Mouse (Mus musculus): ENCODE measurements around the gene Trim63.

Trim63 gene

DNA sequence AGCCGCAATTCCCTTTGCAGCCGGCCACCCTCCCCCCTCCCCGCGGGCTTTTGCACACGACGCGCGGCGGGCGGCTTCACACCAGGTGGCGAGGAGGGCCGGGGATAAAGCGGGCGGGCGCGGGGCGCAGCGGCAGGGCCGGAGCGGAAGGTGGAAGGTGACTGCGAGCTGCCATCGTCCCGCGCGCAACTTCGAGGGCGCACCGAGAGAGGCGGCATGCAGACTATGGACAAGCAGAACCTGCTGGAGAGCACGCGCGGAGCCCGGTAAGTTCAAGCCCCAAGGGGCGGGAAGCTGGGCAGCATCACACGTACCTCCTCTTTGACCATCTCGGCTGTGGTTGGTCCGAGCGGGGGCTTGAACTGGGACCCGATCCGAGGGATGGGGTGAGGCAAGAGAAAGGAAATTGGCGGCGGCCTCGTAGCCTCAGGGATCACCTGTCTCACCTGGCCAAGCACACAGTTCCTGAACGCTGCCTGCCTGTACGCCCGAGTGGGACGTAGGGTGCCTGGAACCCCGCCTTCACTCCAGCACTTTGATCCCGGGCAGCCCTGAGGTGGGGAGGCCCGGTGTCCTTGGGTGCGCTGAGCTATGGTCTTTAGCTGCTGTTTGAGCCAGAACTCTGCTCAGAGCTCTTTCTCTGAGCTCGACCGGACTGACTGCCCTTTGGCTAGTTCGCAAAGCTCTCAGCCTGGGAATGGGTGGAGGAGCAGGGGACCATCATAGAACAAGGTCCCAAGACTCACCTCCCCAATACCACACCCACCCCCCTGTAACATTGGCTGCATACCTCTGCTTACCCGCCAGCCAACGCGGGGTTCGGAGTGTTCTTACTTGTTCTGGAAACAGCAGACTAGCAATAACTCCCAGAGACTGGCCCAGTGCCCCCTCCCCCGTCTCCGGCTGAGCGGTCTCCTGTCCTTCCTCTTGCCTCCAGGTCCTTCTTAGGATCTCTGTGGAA is 28.4 kb downstream of the Trim63 start, which contains the start of gene Slc30a2:
Gene Slc30a2 (plus strand): TSS at position 111 of the 961 bp plus-strand sequence.
- DNase-seq: no peak

DNA sequence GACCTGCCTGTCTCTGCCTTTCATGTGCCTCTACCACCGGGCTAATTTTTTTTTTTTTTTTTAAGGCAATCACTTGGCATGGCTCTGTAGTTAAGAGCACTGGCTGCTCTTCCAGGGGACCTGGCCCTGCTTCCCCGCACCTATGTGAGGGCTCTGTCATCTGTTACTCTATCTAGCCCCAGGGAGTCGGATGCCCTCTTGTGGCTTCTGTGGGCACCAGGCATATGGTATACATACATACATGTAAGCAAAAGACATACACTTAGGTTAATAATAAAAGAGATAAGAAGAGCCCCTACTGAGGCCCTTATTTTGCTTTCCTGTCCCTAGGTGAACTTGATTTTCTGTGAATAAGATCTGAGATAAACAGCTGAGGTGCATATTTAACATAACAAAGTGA is 29.7 kb downstream of the Trim63 start:
- DNase-seq: no peak

DNA sequence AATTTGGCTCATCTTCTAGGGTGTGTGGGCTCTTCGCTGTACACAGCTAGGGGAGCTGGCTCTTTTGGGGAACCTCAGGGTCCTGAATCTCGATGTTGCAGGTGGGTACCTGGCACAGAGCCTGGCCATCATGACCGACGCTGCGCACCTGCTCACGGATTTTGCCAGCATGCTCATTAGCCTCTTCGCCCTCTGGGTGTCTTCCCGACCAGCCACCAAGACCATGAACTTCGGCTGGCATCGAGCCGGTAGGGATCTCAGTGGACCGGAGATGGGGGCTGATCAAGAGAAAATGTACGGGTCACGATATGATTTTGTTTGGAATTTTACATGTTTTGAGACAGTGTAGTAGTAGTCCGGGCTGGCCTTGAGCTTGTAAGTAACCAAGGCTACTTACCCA is 30.9 kb downstream of the Trim63 start:
- no peak for DNase-seq

DNA sequence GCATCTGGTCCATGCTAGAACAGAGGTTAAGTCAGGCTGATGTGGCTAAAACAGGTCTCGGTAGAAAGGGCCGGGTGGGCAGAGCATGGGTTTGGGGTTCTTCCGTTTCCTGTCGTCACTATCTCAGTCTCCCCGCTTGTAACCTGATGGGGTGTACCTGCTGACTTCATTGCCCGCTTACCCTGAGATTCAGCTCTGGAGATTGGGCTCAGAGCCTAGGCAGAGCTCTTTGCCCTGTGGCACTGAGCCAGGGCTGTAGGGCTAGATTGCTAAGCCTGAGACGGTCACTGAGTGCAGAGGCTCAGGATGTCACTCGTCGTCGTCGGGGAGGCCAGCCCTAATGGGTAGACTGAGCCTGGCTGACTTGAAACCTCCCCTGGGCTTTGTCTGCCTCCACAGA is 33.2 kb downstream of the Trim63 start:
- DNase-seq: peak; percentile 46

DNA sequence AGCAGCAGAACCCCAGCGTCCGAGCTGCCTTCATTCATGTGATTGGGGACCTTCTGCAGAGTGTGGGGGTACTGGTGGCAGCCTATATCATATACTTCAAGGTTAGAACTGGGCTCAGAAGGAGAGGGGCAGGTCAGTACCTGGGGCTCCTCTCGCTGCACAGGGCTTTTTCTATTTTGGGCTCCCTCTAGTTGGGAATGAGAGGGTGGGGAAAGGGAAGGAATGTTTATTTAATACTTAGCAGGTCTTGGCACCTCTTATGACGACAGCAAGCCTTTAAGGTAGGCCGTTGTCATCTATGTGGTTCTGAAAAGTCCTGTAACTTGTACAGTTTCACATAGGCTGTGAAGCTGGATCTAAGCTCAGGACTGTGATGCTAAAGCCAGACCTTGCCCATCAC is 33.6 kb downstream of the Trim63 start:
- no peak for DNase-seq

DNA sequence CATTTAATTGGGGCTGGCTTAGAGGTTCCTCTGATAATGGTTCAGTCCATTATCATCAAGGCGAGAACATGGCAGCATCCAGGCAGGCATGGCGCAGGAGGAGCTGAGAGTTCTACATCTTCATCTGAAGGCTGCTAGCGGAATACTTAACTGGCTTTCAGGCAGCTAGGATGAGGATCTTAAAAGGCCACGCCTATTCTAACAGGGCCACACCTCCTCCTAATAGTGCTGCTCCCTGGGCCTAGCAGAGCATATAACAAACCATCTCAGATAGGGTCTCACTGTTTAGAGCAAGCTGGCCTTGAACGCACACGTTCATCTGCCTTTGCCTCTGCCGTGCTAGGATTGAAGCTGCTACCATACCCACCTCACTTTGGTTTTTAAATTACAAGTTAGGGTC is 34.9 kb downstream of the Trim63 start:
- no peak for DNase-seq

DNA sequence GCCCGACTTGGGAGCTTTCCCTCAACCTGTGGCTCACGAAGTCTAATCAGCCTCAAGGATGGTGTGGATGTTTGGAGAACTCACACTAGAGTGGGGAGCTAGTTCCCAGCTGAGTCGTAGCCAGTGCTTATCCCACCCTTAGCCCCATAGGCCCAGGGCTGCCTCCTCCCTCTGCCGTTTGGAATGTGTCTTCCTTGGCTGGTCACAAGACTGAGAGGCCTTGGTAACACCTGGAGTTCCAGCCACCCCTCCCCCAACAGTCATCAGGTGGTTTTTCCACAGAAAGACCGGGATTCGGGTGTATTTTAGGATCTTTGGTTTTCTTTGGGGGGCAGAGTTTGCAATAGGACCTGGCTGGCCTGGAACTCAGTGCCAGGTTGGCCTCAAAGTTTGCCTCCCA is 35.7 kb downstream of the Trim63 start:
- no peak for DNase-seq

DNA sequence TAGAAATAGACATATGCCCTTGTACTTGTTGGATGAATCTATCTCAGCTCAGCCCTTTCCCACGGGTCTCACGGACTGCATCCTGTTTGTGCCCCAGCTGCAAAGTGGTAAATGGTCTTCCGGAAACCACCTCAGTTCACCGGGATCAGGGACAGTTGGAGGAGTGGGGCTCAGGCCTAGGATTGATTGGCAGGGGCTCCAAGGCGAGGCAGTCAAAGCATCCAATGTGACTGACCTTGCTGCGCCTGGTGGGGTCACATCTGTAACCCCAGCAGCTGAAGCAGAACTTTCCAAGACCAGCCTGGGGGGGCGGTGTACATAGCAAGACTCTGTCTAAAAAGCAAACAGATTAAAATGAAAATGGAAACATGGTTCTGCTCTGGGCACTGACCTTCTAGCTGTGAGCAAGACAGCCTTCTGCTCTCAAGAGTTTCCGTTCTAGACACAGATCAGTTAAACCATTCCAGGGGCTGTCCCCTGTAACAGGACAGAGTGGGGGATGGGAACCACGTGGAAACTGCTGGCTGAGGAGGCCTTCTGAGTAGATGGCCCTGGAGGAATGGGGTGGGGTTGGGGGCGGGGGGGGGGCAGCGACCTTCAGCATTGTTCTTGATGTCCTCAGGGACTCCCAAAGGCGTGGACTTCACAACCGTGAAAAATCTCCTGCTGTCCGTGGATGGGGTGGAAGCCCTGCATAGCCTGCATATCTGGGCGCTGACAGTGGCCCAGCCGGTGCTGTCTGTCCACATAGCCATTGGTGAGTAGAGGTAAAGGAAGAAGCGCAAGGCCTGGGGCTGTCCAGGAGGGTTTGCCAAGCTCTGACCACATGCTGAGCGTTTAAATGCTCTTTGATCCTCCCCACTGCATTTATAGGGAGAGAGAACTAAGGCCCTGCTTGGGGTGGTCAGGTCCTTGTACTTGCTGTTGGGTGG is 36.7 kb downstream of the Trim63 start:
- DNase-seq: no peak

DNA sequence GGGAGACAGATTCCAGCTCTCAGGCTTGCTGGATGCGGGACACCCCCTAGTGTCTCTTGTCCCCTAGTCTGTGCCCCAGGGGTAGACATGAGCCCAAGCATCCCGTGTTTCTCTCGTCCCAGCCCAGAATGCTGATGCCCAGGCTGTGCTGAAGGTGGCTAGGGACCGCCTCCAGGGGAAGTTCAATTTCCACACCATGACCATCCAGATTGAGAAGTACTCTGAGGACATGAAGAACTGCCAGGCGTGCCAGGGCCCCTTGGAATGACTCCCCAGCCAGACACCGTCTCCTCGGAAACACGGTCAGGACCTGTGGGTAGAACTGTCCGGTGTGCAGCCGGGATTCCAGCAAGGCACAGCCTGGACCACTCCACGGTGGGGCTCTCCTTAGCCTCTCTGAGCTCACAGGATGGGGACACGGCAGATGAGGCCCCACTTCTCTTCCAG is 37.4 kb downstream of the Trim63 start:
- DNase-seq: no peak

DNA sequence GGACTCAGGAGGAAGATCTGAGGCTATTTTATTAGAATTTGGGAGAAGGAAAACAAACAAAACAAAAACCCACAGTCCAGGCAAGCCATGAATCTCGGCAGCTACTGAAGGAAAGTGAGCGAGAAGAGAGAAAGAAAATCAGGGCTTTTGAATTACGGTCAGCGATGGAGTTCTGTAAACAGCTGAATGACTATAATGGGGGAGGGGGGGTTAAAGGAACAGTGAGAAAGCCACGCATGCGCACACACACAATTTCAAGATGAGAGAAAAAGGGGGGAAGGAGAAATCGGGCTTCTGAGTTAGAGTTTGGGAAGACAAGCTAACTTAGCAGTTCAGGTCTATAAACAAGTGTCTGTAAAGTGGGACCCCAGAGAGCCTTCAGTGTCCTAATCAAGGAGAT is 38.0 kb downstream of the Trim63 start:
- no peak for DNase-seq

DNA sequence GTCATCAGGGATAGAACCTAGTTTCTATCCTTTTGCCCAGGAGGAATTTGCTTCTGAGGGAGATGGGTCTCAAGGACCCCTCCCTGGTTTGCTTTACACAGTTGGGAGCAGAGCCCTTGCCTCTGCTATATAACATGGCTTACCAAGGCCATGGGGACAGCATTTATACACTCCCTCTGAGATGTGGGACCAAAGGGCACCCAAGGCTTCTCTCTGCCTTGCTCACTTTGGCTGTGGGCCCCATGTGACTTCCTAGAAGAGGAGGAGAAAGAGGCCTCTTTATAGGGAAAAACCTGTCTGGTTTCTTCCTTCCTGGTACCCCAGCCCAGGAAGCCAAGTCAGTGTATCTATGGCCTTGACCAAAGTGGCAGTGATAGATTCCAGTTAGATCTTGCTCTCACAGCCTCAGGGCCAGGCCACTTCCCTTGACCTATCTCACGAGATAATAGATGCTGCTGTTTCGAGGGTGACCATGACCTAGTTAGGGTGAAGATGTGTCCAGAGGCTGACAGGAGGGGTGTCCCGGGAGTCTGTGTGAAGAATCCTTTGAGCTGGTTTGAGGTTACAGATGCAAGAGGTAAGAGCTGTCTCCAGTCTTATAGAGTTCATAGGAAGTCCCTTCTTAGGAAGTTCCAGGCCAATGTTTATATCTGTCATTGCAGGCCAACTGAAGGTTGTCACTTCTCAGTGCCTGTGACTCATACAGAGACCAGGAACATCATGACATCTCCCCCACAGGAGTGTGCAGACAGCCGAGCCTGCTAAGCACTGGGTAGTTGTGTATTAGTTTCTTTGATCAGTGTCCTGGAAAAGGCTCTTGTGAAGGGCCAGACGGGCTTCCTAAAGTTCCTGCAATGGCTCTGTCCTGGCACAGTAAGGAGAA is 38.8 kb downstream of the Trim63 start:
- DNase-seq: no peak

DNA sequence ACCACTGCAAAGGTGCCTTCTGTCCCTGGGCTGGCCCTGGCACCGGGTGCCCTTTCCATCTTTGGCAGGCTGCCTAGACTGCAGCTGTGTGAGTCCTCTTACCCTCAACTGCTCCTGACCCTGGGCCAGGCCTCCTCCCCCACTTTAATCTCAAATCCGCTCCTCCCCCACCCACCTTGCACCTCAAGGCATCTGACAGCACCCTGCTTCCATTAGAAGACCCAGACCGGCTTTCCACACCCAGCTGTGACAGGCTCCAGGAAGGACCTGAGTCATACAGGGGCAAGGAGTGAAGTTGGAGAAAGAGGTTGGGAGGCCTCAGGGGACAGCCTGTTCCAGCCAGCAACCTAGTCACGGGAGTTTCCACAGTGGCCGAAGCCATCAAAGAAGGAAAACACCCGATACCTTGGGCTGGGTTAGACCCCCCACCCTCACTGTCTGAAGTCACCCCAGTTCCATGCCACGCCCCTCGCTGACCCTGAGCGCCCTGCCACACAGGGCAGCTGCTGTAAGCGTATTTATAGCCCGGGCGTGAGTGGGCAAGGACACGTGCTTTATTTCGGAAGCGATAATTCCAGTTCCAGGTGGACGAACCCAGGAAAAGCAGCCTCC is 41.0 kb downstream of the Trim63 start:
- peak; percentile 65 for DNase-seq

DNA sequence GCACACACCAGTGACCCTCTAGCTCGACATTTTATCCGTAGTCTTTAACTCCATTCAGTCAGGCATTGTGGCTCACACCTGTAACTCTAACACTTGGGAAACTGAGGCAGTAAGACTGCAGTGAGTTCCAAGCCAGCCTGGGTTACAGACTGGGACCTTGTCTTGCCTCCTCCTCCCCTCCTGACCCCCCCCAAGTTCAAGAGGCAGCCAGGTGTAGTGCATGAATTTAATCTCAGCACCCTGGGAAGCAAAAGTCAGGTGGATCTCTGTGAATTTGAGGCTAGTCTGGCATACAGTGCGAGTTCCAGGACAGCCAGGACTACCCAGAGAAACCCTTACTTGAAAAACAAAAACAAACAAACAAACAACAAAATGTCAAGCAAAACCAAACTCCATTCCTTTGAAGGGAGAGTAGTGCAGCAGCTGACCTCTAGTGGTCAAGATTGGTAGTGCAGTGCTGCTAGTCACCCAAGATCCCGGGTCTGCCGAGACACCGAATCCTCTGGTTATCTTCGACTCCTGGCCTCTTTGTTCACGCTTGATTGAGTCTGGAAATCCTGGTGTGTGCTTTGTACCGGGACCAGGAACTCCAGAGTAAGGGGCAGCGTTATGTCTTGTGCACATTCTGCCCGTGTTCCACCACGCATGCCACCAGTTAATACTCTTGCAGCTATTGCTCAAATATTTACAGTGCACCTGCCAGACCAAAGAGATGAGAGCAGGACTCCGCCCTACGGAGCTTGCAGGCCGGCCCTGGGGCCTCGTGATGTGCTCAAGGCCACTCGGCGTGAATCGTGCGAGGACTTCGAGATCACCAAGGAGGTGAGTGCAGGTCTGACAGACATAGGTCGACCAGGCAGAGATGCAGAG is 41.9 kb downstream of the Trim63 start:
- DNase-seq: peak; percentile 85

DNA sequence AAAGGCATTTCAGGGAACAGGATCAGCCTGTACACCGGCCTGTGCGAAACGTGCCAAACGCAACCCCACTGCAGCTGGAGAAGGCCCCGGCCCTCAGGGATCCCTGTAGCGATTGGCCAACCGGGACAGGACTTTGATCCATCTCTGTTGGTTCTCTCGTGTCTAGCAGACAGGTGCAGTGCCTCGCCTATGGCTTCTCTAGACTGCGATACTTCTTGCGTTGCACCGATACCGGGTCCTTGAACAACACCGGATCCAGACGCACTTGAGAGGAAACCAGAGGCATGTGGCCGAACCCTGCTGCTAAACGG is 42.5 kb downstream of the Trim63 start:
- no peak for DNase-seq

DNA sequence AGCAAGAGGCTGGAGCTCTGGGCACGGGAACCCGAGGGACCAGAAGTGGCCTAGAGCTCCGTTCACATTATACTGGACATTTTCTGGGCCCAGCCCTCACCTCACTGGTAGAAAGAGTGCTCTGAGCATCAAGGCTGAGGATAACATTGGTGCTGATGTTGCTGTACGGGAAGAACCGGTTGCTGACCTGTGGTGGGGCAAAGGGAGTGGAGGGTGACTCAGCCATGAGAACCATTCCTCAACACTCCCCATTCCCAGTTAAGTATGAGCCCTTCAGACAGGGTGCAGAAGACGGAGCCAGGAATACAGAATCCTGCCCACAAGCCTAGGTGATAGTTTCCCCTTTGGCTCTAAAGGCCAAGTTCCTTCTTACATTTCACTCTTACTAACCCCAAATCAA is 44.7 kb downstream of the Trim63 start:
- no peak for DNase-seq

DNA sequence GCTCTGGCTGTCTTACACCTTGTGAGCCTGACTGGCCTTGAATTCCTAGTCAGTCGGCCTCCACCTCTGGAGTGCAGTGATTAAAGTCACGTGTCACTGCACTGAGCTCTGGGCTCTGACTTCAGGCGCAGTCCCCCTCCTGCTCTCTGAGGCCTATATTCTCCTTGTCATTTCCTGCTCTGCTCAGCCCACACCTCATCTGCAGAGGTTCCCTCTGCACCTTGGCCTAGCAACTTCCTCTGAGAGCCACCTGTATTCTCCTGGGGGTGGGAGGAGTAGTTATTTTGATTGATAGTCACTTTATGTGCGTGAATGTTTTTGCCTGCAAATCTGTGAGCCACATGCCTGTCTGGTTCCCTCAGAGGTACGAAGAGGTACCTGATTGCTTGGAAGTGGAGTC is 46.3 kb downstream of the Trim63 start:
- no peak for DNase-seq

DNA sequence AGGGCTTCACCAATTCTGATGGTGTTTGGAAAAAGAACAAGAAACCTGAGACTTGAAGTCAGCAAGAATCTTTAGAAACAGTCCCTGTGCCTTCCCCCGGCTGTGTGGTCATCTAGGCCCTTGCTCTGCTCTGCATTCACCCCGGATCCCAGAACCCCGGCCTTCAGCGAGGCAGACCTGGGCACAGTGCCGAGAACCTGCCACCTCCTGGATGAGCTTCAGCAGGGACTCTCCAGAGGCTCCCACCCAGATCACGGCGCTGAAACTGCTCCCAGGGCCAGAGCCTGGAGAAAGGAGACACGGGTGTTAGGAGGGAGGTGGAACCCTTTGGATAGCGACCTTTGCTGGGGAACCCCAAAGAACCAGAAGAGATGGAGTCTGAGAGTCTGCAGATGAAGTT is 47.2 kb downstream of the Trim63 start:
- no peak for DNase-seq

DNA sequence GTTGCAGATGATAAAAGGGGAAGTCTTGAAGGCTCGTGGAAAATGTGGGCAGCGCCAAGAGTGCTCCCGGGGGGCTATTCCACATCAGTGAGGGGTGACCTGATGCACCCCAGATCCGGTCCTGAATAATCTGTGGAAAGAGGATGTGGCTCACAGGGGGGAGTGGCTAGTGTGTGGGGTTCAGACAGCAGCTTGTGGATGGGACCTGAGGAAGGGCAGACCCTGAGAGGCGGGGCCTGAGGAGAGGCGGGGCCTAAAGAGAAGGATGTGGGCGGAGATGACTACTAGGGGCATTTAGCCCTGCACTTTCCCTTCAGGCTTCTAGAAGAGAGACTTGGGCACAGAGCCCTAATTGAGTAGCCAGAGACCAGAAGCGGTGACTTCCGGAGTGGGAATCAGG is 47.7 kb downstream of the Trim63 start:
- no peak for DNase-seq

DNA sequence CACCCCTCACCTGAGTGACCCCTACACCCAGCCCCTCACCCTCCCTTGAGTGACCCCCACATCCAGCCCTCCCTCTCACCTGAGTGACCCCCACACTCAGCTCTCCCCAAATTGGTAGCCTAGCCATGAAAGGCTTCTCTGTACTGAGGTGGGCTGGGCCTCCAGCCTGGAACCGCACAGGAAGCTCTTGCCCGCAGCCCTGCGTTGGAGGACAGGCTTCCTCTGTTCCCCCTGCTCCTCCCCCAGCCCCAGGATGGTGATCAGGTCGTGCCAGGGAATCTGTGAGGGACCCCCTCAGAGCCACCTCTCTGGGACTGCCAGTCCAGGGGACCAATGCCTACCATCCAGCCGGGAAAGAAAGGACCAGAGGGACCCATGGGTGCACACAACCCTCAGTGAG is 50.4 kb downstream of the Trim63 start:
- no peak for DNase-seq

DNA sequence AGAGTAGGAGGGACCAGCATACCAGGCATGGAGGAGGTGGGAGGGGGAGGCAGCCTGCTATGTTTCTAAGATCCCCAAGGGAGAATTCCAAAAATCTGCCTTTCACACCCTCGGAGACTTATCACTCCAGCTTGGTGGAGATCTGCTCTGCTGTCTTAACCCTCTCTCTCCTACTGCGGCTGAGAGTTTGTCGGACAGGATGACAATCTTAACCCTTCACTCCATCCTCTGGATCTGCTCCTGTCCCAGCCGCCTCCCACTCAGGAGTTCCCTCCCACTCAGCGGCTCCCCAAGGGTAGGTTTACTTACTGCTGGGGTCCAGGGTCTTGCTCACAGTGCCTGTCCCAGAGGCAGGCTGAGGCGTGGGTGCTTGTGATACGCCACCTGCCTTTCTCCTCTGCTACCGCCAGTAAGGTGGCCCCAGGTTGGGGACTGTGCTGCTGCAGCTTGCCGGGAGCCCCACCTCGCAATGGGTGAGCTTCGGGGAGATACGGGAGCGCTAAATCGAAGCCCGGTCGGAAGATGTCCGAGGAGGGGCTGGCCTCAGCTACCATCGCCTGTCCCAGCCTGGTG is 55.8 kb downstream of the Trim63 start:
- DNase-seq: no peak

DNA sequence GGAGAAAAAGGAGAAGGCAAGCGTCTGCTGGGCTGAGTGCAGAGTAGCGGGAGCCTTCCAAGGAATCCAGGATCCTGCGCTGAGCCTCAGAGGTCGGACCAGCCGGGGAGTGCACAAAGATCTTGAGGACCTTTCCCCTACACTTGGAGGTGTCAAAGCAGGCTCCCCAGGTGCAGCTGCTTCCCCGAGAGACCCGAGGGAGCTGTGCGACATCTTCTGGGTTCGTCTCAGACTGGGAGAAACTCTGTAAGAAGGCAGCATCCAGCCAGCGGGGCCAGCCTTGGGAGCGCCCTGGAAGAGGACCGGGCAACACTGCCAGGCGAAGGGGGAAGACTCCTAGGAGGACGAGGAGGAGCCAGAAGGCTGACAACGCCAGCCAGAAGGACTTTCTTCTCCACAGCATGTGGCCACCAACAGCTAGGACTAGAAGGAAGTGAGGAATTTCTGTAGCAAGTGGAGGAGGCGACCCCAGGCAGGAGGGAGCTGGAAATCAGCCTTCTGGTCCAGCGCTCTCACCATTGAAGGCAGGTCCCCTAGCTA is 56.5 kb downstream of the Trim63 start:
- DNase-seq: no peak
